ENCODE assay signal across 15 mouse cellular contexts in the genomic region with DNA sequence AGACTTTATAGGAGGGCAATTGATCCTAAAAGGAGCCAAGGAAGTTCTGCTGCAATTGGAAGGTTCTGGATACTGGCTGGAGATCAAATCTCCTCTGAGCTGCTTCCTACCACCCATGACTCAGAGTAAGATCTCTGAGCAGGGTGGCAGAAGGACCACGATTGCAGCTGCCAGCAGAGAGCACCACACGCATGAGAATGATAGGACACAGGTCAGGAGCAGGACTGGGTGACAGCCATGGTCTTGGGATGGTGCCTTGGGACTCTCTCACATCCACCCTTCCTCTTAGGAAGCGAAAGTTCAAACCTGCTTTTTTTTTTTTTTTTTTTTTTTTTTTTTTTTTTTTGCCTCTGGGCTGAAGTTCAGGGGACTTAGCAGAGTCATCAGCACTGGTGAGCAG.
DNase-seq lines count a peak whose midpoint lies in the region; ATAC-seq and TF ChIP-seq lines count a peak whose summit lies in the region.
"Had no signal": no experiment of that assay in that cellular context is flagged by ENCODE, and none has a peak within 500 bp of the region (broad histone marks: within the 10 kb centered on the region; RNA-seq: fewer than 3 reads in every experiment).

No protein-coding gene starts in this region.

- WGBS in kidney, adult 2 months, result 63% methylated on average over 3 of the region's 3 CpGs

- dilution Hi-C loops in CH12.LX (cut with MboI; ENCODE audit: extremely low pct_ligation_motif_present, extremely low pct_unique_long_range_greater_than_20kb, low sequenced_read_pairs), result no loop called here

- H3K9ac ChIP-seq in CH12.LX (ENCODE audit: insufficient read depth, low read depth), result no peak overlapping the region
- H3K9ac ChIP-seq: embryonic facial prominence, embryonic 13.5 days; liver, embryonic 15.5 days had no signal

- H3K36me3 ChIP-seq in kidney, adult 2 months (ENCODE audit: control insufficient read depth, insufficient read depth, low read length), result no peaks in the 10 kb centered on the region
- no peaks in the 10 kb centered on the region for H3K36me3 ChIP-seq in CH12.LX (replicated peaks in 1 of 2; ENCODE audit: control insufficient read depth in 1 of 2, insufficient read depth in 1 of 2, low read length in 1 of 2)
- H3K36me3 ChIP-seq: embryonic facial prominence, embryonic 13.5 days; hindbrain, embryonic 10.5 days; liver, embryonic 15.5 days had no signal

- no peaks in the 10 kb centered on the region for H3K4me1 ChIP-seq in kidney, adult 2 months (ENCODE audit: control insufficient read depth, insufficient read depth, low read length)
- 0 out of 4 replicates have a peak, but pooled peaks cover 0 to 3% of the 10 kb centered on the region in 2 experiments for H3K4me1 ChIP-seq in CH12.LX (ENCODE audit: control insufficient read depth in 1 of 2, insufficient read depth in 2 of 2)
- H3K4me1 ChIP-seq in embryonic fibroblast, embryonic 13.5 days (ENCODE audit: control insufficient read depth, insufficient read depth, low read length), result no peaks in the 10 kb centered on the region
- H3K4me1 ChIP-seq: hindbrain, embryonic 10.5 days; liver, embryonic 15.5 days had no signal

- TF ChIP-seq POLR2A in kidney, adult 2 months (IDR thresholded peaks at IDR 0.05; ENCODE audit: low read depth, low read length), result no peak
- no peak for TF ChIP-seq POLR2A in CH12.LX (IDR thresholded peaks at IDR 0.05; ENCODE audit: low read depth, low read length)
- no peak for TF ChIP-seq POLR2A in embryonic fibroblast, embryonic 13.5 days (IDR thresholded peaks at IDR 0.05; ENCODE audit: low read depth, low read length)

- peak; percentile 30 for TF ChIP-seq RAD21 in CH12.LX (IDR thresholded peaks at IDR 0.05; ENCODE audit: low read depth, low read length)

- no peaks in the 10 kb centered on the region for H3K9me3 ChIP-seq in CH12.LX (replicated peaks; ENCODE audit: low read length)
- H3K9me3 ChIP-seq: embryonic facial prominence, embryonic 13.5 days; hindbrain, embryonic 10.5 days; liver, embryonic 15.5 days had no signal

- in situ Hi-C loops in CH12.LX (cut with MboI; ENCODE audit: low pct_ligation_motif_present, low pct_unique_long_range_greater_than_20kb, low sequenced_read_pairs), result no loop called here

- no peak overlapping the region for H3K4me2 ChIP-seq in CH12.LX (ENCODE audit: insufficient read depth, low read depth, poor library complexity, severe bottlenecking)
- H3K4me2 ChIP-seq: embryonic facial prominence, embryonic 13.5 days; liver, embryonic 15.5 days had no signal

- peak; percentile 59 for ATAC-seq in megakaryocyte, adult 5-6 weeks (ENCODE audit: poor library complexity, severe bottlenecking)
- no peak for ATAC-seq in erythroblast, adult 5-6 weeks (replicated peaks; ENCODE audit: low FRiP score, poor library complexity, severe bottlenecking)
- no peak for ATAC-seq in megakaryocyte-erythroid progenitor cell, adult 5-6 weeks (replicated peaks; ENCODE audit: low FRiP score, low TSS enrichment, poor library complexity, severe bottlenecking)
- ATAC-seq: forebrain, embryonic 16.5 days had no signal

- H3K27ac ChIP-seq in kidney, adult 2 months (ENCODE audit: insufficient read depth, low read depth, low read length), result no peak overlapping the region
- H3K27ac ChIP-seq in CH12.LX (ENCODE audit: insufficient read depth, low read depth), result no peak overlapping the region
- peak overlapping the region; percentile 2; the same call in 1 of the 2 replicates for H3K27ac ChIP-seq in embryonic fibroblast, embryonic 13.5 days (ENCODE audit: insufficient read depth, low read length)
- H3K27ac ChIP-seq: embryonic facial prominence, embryonic 13.5 days; hindbrain, embryonic 10.5 days; liver, embryonic 15.5 days had no signal

- no peaks in the 10 kb centered on the region for H3K79me2 ChIP-seq in CH12.LX (replicated peaks; ENCODE audit: control insufficient read depth, extremely low read depth, insufficient read depth, poor library complexity, severe bottlenecking)

- H3K27me3 ChIP-seq in kidney, adult 2 months (replicated peaks; ENCODE audit: control insufficient read depth, insufficient read depth, low read length), result no peaks in the 10 kb centered on the region
- H3K27me3 ChIP-seq in CH12.LX (replicated peaks), result no peaks in the 10 kb centered on the region
- H3K27me3 ChIP-seq: embryonic facial prominence, embryonic 13.5 days; liver, embryonic 15.5 days had no signal

- H3K4me3 ChIP-seq in kidney, adult 2 months (ENCODE audit: insufficient read depth, low read depth, low read length), result no peak overlapping the region
- no peak overlapping the region for H3K4me3 ChIP-seq in CH12.LX (replicated peaks in 1 of 3; ENCODE audit: low read depth in 2 of 3, low read length in 2 of 3, poor library complexity in 1 of 3)
- no peak overlapping the region for H3K4me3 ChIP-seq in embryonic fibroblast, embryonic 13.5 days (ENCODE audit: insufficient read depth, low read length)
- H3K4me3 ChIP-seq: embryonic facial prominence, embryonic 13.5 days; hindbrain, embryonic 10.5 days; liver, embryonic 15.5 days had no signal

- no peak for TF ChIP-seq EP300 in CH12.LX (IDR thresholded peaks at IDR 0.05; ENCODE audit: low read length)

- peak; percentile 38; the same call in 1 of the 2 replicates for TF ChIP-seq CTCF in kidney, adult 2 months (conservative IDR thresholded peaks at IDR 0.05; ENCODE audit: insufficient read depth, insufficient read length, low read depth, low read length)
- TF ChIP-seq CTCF in CH12.LX (conservative IDR thresholded peaks at IDR 0.05 in 1 of 2, IDR thresholded peaks at IDR 0.05 in 1 of 2; ENCODE audit: low read depth in 2 of 2, low read length in 2 of 2), result peak in 1 of 2 experiments; percentile 35; a peak in 2 of 4 replicates
- TF ChIP-seq CTCF in embryonic fibroblast, embryonic 13.5 days (IDR thresholded peaks at IDR 0.05; ENCODE audit: borderline replicate concordance, insufficient read depth, low read length), result peak; percentile 32; the same call in 1 of the 2 replicates

- peak; percentile 7 for DNase-seq in kidney, adult 2 months
- DNase-seq in kidney, postnatal 25 days, result no peak
- DNase-seq in CH12.LX (ENCODE audit: extremely low read depth), result peak; percentile 2
- DNase-seq in spleen, postnatal 36 days (ENCODE audit: low spot score in 2 of 2), result no peak
- DNase-seq: cerebellum, adult 9-10 months; kidney, adult 18-20 months; layer of hippocampus, postnatal 36 days had no signal

TF ChIP-seq in CH12.LX, 34 proteins besides CTCF, POLR2A, EP300 and RAD21:
- TF ChIP-seq RCOR1 (conservative IDR thresholded peaks at IDR 0.05; ENCODE audit: low read depth, low read length) (no peak), SIN3A (IDR thresholded peaks at IDR 0.05; ENCODE audit: low read length) (no peak)

Comparison
In these comparisons a context has a peak if more than half of its experiments do, and no peak if none do; other contexts are left out.
1. DNase-seq: peak in kidney, adult 2 months (single experiment) and CH12.LX (single experiment); none in kidney, postnatal 25 days (0 of 2) and spleen, postnatal 36 days (0 of 2).